Mouse (Mus musculus) MEL (cell line): ENCODE results near the gene Srcin1. TPM values are rescaled to one million over a fixed set of nuclear protein-coding genes. Genes with fewer than 3 reads are reported as not detected.

Source experiments
- DNase-seq: peaks from one replicate; pipeline ENCODE4 v3.0.0; 2011; ENCODE audit warnings: low read depth, low spot score
- H3K27ac ChIP-seq: 2 replicates; pipeline ENCODE4 v1.5.1; 2012; ENCODE audit warnings: low read depth, mild to moderate bottlenecking, control low read depth, low read length, moderate library complexity; ENCODE audit not compliant: control insufficient read depth
- H3K27me3 ChIP-seq, 2 experiments: fragments of 150-350 bp in 1 of 2; sonication (generic) in 1 of 2; 2 replicates each; pipeline ENCODE4 v1.6.1; 2012; ENCODE audit warnings: low read length in 2 of 2, mild to moderate bottlenecking in 2 of 2, improper control_type of control experiment in 1 of 2, moderate library complexity in 1 of 2; ENCODE audit not compliant: insufficient read depth in 2 of 2, control insufficient read depth in 1 of 2
- H3K36me3 ChIP-seq, 2 experiments: 2 replicates each; pipeline ENCODE4 v1.6.1; 2012 to 2014; ENCODE audit warnings: low read length in 2 of 2, improper control_type of control experiment in 1 of 2, inconsistent platforms in 1 of 2, mild to moderate bottlenecking in 1 of 2; ENCODE audit not compliant: insufficient read depth in 2 of 2, control insufficient read depth in 1 of 2
- H3K4me1 ChIP-seq, 2 experiments: fragments of 150-350 bp in 1 of 2; sonication (generic) in 1 of 2; 2 replicates each; pipeline ENCODE4 v1.6.1; 2012; ENCODE audit warnings: low read length in 2 of 2, improper control_type of control experiment in 1 of 2, mild to moderate bottlenecking in 1 of 2; ENCODE audit not compliant: insufficient read depth in 2 of 2, control insufficient read depth in 1 of 2
- H3K4me3 ChIP-seq, 2 experiments: fragments of 150-350 bp in 1 of 2; sonication (generic) in 1 of 2; 2 replicates each; pipeline ENCODE4 v1.5.1; 2012; ENCODE audit warnings: low read depth in 2 of 2, low read length in 2 of 2, mild to moderate bottlenecking in 2 of 2, moderate library complexity in 2 of 2, control low read depth in 1 of 2, improper control_type of control experiment in 1 of 2; ENCODE audit not compliant: control insufficient read depth in 1 of 2, insufficient read depth in 1 of 2
- H3K79me2 ChIP-seq: 2 replicates; pipeline ENCODE4 v1.6.1; 2012; ENCODE audit warnings: mild to moderate bottlenecking, low read length, moderate library complexity; ENCODE audit not compliant: control insufficient read depth, poor library complexity, insufficient read depth
- H3K9ac ChIP-seq: 2 replicates; pipeline ENCODE4 v1.6.1; 2012; ENCODE audit warnings: low read depth, mild to moderate bottlenecking, control low read depth, low read length, moderate library complexity; ENCODE audit not compliant: control insufficient read depth, poor library complexity, severe bottlenecking
- H3K9me3 ChIP-seq: fragments of 150-350 bp; sonication (generic); replicated peaks from 2 replicates; pipeline ENCODE4 v1.6.1; 2012; ENCODE audit warnings: mild to moderate bottlenecking, low read length, improper control_type of control experiment, moderate library complexity; ENCODE audit not compliant: insufficient read depth
- BHLHE40 ChIP-seq: IDR thresholded peaks from 2 replicates; pipeline ENCODE4 v1.6.1; 2012; ENCODE audit warnings: low read depth, mild to moderate bottlenecking, inconsistent platforms, low read length, improper control_type of control experiment, borderline replicate concordance
- CHD2 ChIP-seq: IDR thresholded peaks from 2 replicates; pipeline ENCODE4 v1.6.1; 2011; ENCODE audit warnings: low read length, improper control_type of control experiment
- GABPA ChIP-seq: IDR thresholded peaks from 2 replicates; pipeline ENCODE4 v1.6.1; 2012; ENCODE audit warnings: low read depth, mild to moderate bottlenecking, inconsistent platforms, low read length, improper control_type of control experiment, moderate library complexity
- GATA1 ChIP-seq: IDR thresholded peaks from 2 replicates; pipeline ENCODE4 v1.6.1; 2011; ENCODE audit warnings: low read depth, low read length, improper control_type of control experiment
- HCFC1 ChIP-seq: IDR thresholded peaks from 2 replicates; pipeline ENCODE4 v1.6.1; 2012; ENCODE audit warnings: low read depth, mild to moderate bottlenecking, inconsistent platforms, low read length, improper control_type of control experiment, moderate library complexity
- JUND ChIP-seq: IDR thresholded peaks from 2 replicates; pipeline ENCODE4 v1.6.1; 2011; ENCODE audit warnings: low read depth, mild to moderate bottlenecking, improper control_type of control experiment, low read length
- MAFK ChIP-seq: IDR thresholded peaks from 2 replicates; pipeline ENCODE4 v1.6.1; 2011; ENCODE audit warnings: low read depth, mild to moderate bottlenecking, low read length, improper control_type of control experiment, borderline replicate concordance
- MAX ChIP-seq: IDR thresholded peaks from 2 replicates; pipeline ENCODE4 v1.6.1; 2011; ENCODE audit warnings: low read length, improper control_type of control experiment
- MAZ ChIP-seq: IDR thresholded peaks from 2 replicates; pipeline ENCODE4 v1.6.1; 2012; ENCODE audit warnings: low read depth, mild to moderate bottlenecking, inconsistent platforms, low read length, improper control_type of control experiment
- MEF2A ChIP-seq: IDR thresholded peaks from 2 replicates; pipeline ENCODE4 v1.6.1; 2014; ENCODE audit warnings: low read depth, mild to moderate bottlenecking, inconsistent platforms, low read length, improper control_type of control experiment; ENCODE audit not compliant: poor library complexity, insufficient replicate concordance, severe bottlenecking; ENCODE audit errors: extremely low read depth
- MYB ChIP-seq: IDR thresholded peaks from 2 replicates; pipeline ENCODE4 v1.6.1; 2011; ENCODE audit warnings: mild to moderate bottlenecking, low read depth, low read length, improper control_type of control experiment
- SMC3 ChIP-seq: IDR thresholded peaks from 2 replicates; pipeline ENCODE4 v1.6.1; 2011; ENCODE audit warnings: low read depth, low read length, improper control_type of control experiment
- TCF12 ChIP-seq: IDR thresholded peaks from 2 replicates; pipeline ENCODE4 v1.6.1; 2014; ENCODE audit warnings: low read depth, mild to moderate bottlenecking, inconsistent platforms, low read length, improper control_type of control experiment, moderate library complexity
- UBTF ChIP-seq: IDR thresholded peaks from 2 replicates; pipeline ENCODE4 v1.6.1; 2012; ENCODE audit warnings: low read depth, mild to moderate bottlenecking, inconsistent platforms, low read length, improper control_type of control experiment, moderate library complexity, borderline replicate concordance; ENCODE audit not compliant: insufficient read depth
- USF1 ChIP-seq: IDR thresholded peaks from 2 replicates; pipeline ENCODE4 v1.6.1; 2014; ENCODE audit warnings: low read depth, mild to moderate bottlenecking, inconsistent platforms, low read length, improper control_type of control experiment, moderate library complexity
- USF2 ChIP-seq, 2 experiments: IDR thresholded peaks; 2 replicates each; pipeline ENCODE4 v1.6.1; 2011 to 2012; ENCODE audit warnings: improper control_type of control experiment in 2 of 2, low read length in 2 of 2, borderline replicate concordance in 1 of 2, inconsistent platforms in 1 of 2, low read depth in 1 of 2, mild to moderate bottlenecking in 1 of 2; ENCODE audit not compliant: insufficient read depth in 1 of 2
- ZC3H11A ChIP-seq: IDR thresholded peaks from 2 replicates; pipeline ENCODE4 v1.6.1; 2012; ENCODE audit warnings: low read depth, mild to moderate bottlenecking, inconsistent platforms, low read length, improper control_type of control experiment
- polyA plus RNA-seq, 2 experiments: library from polyadenylated mRNA; stranded (reverse) in 1 of 2; unstranded in 1 of 2; fragments of >175 nt in 1 of 2; fragments of >200 nt in 1 of 2; gene quantifications; 2 replicates each; pipeline versions ENCODE4 v1.2.1 to v1.2.4; 2012; ENCODE audit warnings: low replicate concordance in 2 of 2, low read depth in 1 of 2; ENCODE audit not compliant: insufficient read length in 2 of 2, insufficient read depth in 1 of 2, missing spikeins in 1 of 2
- total RNA-seq: library from RNA; depleted of rRNA; stranded (reverse); fragments of 300-350 nt; gene quantifications from 2 replicates; pipeline ENCODE4 v1.2.3, GENCODE M21; 2012

Srcin1 gene
- total and polyA plus RNA-seq, 3 experiments, result 0.04 to 0.10 TPM; not detected in 1

GRCm38 (mm10) chr11:97562536-97562935 lies 13.4 kb downstream of the Srcin1 start:
- H3K36me3 ChIP-seq, result no peaks in the 10 kb centered on the region
- H3K27ac ChIP-seq, result no peak overlapping the region
- DNase-seq, result no peak
- no peak for TF ChIP-seq UBTF
- TF ChIP-seq MAX, result no peak
- TF ChIP-seq MAFK, result no peak
- TF ChIP-seq GABPA, result no peak
- TF ChIP-seq SMC3, result no peak
- no peak for TF ChIP-seq MAZ
- TF ChIP-seq TCF12, result no peak
- TF ChIP-seq ZC3H11A, result no peak
- TF ChIP-seq GATA1, result no peak
- no peak for TF ChIP-seq MEF2A
- TF ChIP-seq HCFC1, result no peak
- no peak for TF ChIP-seq JUND
- TF ChIP-seq BHLHE40, result no peak
- no peak for TF ChIP-seq CHD2
- TF ChIP-seq USF2 (IDR thresholded peaks at IDR 0.05; ENCODE audit: borderline replicate concordance in 1 of 2, insufficient read depth in 1 of 2, low read depth in 1 of 2, low read length in 2 of 2), result no peak
- TF ChIP-seq USF1, result no peak
- no peak overlapping the region for H3K4me3 ChIP-seq
- no peak overlapping the region for H3K9ac ChIP-seq
- H3K79me2 ChIP-seq, result no peaks in the 10 kb centered on the region
- no peaks in the 10 kb centered on the region for H3K4me1 ChIP-seq
- H3K27me3 ChIP-seq, result peaks cover 30 to 32% of the 10 kb centered on the region in 2 experiments
- no peaks in the 10 kb centered on the region for H3K9me3 ChIP-seq

GRCm38 (mm10) chr11:97560210-97560963 lies 15.6 kb downstream of the Srcin1 start:
- DNase-seq, result no peak
- no peak overlapping the region for H3K4me3 ChIP-seq
- no peak overlapping the region for H3K9ac ChIP-seq
- TF ChIP-seq MYB, result no peak
- peaks cover 0 to 10% of the 10 kb centered on the region in 2 experiments; a peak in 1 of 4 replicates for H3K4me1 ChIP-seq
- H3K79me2 ChIP-seq, result no peaks in the 10 kb centered on the region
- no peaks in the 10 kb centered on the region for H3K9me3 ChIP-seq
- H3K36me3 ChIP-seq, result no peaks in the 10 kb centered on the region
- H3K27me3 ChIP-seq, result peaks cover 27 to 30% of the 10 kb centered on the region in 2 experiments
- no peak overlapping the region for H3K27ac ChIP-seq
